Mouse (Mus musculus): Measurements from ENCODE around the gene Dync2h1. TPM values are rescaled to one million over a fixed set of nuclear protein-coding genes. Genes with fewer than 3 reads are reported as not detected.

Gene Dync2h1
- total RNA-seq, 2 experiments from 2014 or later: 2.5 to 5.1 TPM

Other genes with a start within 250 kb of the Dync2h1 start
- gene Dcun1d5, start 74 bp upstream of the Dync2h1 start, total RNA-seq (2015; ENCODE audit: low replicate concordance): 21.8 and 26.7 TPM in 2 replicates
- gene Dcun1d5, start 74 bp upstream of the Dync2h1 start, total RNA-seq (2017; ENCODE audit: low replicate concordance): 19.6 and 27.0 TPM in 2 replicates
- gene Mmp13, start 88.1 kb upstream of the Dync2h1 start, total RNA-seq (2015; ENCODE audit: low replicate concordance): 0.72 and 1.7 TPM in 2 replicates
- gene Mmp13, start 88.1 kb upstream of the Dync2h1 start, total RNA-seq (2017; ENCODE audit: low replicate concordance): 1.5 TPM in 1 of 2 replicates, not detected in the other
- not detected in 2 replicates for gene Mmp12, start 159.9 kb upstream of the Dync2h1 start, total RNA-seq (2015; ENCODE audit: low replicate concordance)
- gene Mmp12, start 159.9 kb upstream of the Dync2h1 start, total RNA-seq (2017; ENCODE audit: low replicate concordance): not detected in 2 replicates
- not detected in 2 replicates for gene Mmp1b, start 203.6 kb upstream of the Dync2h1 start, total RNA-seq (2015; ENCODE audit: low replicate concordance)
- gene Mmp1b, start 203.6 kb upstream of the Dync2h1 start, total RNA-seq (2017; ENCODE audit: low replicate concordance): not detected in 2 replicates

Data from erythroid progenitor cell, adult 5-6 weeks (primary cell).